Mouse (Mus musculus) lung, embryonic 16.5 days (tissue): ENCODE results near the gene Galnt7. TPM values are rescaled to one million over a fixed set of nuclear protein-coding genes. Genes with fewer than 3 reads are reported as not detected.
A peak's percentile ranks its signal among the peaks of the same experiment; 100 is the strongest.

Experiments
- ATAC-seq: fragments of 200-750 bp; cut with Nextera tagmentation; 2 replicates; pipeline ENCODE4 v1.8.0; 2017; ENCODE audit warnings: low read depth, mild to moderate bottlenecking, moderate library complexity
- H3K27ac ChIP-seq: fragments of 300-500 bp; sonication (generic); 2 replicates; pipeline ENCODE4 v1.5.1; 2014; ENCODE audit warnings: mild to moderate bottlenecking, control low read depth, low read length
- H3K27me3 ChIP-seq: fragments of 300-500 bp; sonication (generic); 2 replicates; pipeline ENCODE4 v1.6.1; 2014; ENCODE audit warnings: low read depth, low read length, mixed read lengths; ENCODE audit not compliant: control insufficient read depth, insufficient read depth
- H3K36me3 ChIP-seq: fragments of 300-500 bp; sonication (generic); 2 replicates; pipeline ENCODE4 v1.6.1; 2014; ENCODE audit warnings: low read length; ENCODE audit not compliant: control insufficient read depth, insufficient read depth
- H3K4me1 ChIP-seq: fragments of 300-500 bp; sonication (generic); replicated peaks from 2 replicates; pipeline ENCODE4 v1.6.1; 2014; ENCODE audit warnings: low read length, mixed read lengths; ENCODE audit not compliant: control insufficient read depth, insufficient read depth
- H3K4me2 ChIP-seq: fragments of 300-500 bp; sonication (generic); 2 replicates; pipeline ENCODE4 v1.6.1; 2014; ENCODE audit warnings: low read depth, low read length, control low read depth
- H3K4me3 ChIP-seq: fragments of 300-500 bp; sonication (generic); 2 replicates; pipeline ENCODE4 v1.5.1; 2014; ENCODE audit warnings: mild to moderate bottlenecking, low read length, control low read depth
- H3K9ac ChIP-seq: fragments of 300-500 bp; sonication (generic); 2 replicates; pipeline ENCODE4 v1.6.1; 2014; ENCODE audit warnings: low read length, control low read depth
- H3K9me3 ChIP-seq: fragments of 300-500 bp; sonication (generic); 2 replicates; pipeline ENCODE4 v1.6.1; 2016; ENCODE audit warnings: low read length; ENCODE audit not compliant: control insufficient read depth
- WGBS: fragments of 180-500 bp; shearing (Covaris S2); extraction: QIAGEN DNeasy Blood & Tissue Kit; methylation state at CpG from one replicate; pipeline ENCODE4 v1.1.7; 2014; 5-methylcytosine and 5-hydroxymethylcytosine counted together
- polyA plus RNA-seq: library from polyadenylated mRNA; unstranded; fragments of >200 nt; fragmentation: Nextera tagmentation; extraction: Ambion mirVana; gene quantifications from 2 replicates; pipeline ENCODE4 v1.2.1, GENCODE M21; 2015

The Galnt7 gene
- polyA plus RNA-seq, 1 experiment from 2014 or later: 11.2 TPM

DNA sequence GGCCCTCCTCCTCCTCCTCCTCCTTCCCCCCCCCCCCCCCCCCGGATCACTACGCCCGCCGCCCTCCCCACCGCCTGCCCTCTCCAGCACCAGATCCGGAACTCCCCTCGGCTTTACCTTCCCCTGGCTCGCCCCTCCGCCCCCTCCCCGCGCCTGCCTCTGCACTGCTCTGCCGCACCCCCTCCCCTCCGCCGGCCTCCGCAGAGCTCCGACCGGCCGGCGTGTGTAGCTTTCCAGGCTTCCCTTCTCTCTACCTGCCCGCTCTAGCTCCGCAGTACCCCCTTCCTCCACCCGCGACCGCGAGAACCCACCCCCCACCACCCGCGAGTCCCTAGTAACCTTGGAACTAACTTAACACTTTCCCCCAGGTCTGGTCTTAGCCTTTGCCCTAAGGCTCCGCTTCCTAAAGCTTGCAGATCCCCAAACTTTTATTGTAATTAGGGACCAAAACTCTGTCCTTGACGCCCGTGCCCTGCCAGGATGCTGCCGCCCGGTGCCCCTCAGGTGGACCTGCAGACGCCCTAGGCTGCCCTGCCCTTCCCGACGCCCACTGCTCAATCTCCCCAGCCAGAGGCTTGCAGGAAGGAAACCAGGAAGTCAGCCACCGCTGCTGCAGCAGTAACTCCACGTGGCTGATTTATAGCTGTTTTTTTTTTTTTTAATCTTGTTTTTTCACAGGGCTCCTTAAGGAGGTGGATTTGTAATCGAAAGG, 380 bp upstream of the Galnt7 start:
- under 1% methylated on average over 27 of the region's 38 CpGs for WGBS
- peak; percentile 57 for ATAC-seq
- Histone ChIP-seq H3K4me2 (peak overlapping the region; percentile 93), H3K9ac (peak overlapping the region; percentile 95), H3K4me1 (peaks cover 3% of the 10 kb centered on the region), H3K27me3 (no peaks in the 10 kb centered on the region), H3K36me3 (no peaks in the 10 kb centered on the region), H3K9me3 (no peaks in the 10 kb centered on the region), H3K27ac (peak overlapping the region; percentile 96), H3K4me3 (peak overlapping the region; percentile 89)

DNA sequence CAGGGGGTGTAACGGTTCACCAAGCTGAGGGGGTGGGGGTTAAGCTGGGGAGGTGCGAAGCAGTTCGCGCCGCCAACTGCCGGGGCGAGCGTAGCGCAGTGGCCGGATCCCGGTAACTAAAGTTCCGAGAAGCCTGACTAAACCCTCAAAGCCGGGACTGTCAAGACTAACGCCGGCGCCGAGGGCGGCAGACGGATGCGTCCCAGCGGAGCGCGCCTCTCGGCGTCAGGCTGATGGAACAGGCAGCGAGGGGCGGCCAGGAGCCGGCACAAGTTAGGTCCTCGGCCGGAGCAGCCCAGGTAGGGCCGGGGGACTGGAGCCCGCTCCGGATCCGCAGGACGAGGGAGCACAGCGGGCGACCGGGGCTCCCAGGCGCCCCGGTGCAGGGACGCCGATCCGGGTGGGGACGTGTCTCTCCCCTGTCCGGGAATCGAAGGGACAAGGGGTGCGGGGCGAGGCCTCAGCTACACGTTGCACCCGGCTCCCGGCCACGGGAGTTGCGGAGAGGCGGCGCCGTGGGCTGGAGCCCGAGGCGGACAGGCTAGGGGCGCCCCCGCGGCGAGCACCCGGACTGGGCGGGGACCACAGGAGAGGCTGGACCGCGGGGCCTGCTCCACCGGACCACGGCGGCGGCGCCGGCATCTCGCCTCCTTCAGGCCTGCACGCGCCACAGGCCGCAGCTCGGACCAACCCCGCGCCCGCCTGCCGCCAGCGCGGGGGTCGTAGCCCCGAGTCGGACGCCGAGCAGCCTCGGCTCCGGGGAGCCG, 960 bp downstream of the Galnt7 start:
- Histone ChIP-seq H3K36me3 (no peaks in the 10 kb centered on the region), H3K4me1 (peaks cover 7% of the 10 kb centered on the region), H3K27me3 (no peaks in the 10 kb centered on the region), H3K9ac (peak overlapping the region; percentile 95), H3K27ac (peak overlapping the region; percentile 96), H3K4me2 (peak overlapping the region; percentile 93), H3K9me3 (no peaks in the 10 kb centered on the region), H3K4me3 (peak overlapping the region; percentile 89)
- peak; percentile 87 for ATAC-seq
- WGBS: under 1% methylated on average over 71 of the region's 91 CpGs

DNA sequence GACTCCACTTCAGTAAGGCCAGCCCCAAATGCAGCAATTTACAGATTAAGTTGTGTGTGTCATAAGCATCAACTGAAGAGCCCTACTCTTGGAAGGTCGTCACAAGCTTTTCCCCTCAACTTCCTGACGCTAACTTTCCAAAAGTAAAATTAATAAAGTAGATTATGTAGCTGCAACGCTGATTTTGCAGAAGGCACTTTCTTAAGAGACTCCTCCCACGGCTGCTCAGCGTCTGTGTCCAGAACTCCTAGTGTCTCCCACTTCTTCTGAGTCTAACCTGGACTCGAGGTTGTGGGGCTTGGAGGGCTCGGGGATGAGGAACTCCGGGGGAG, 1.5 kb downstream of the Galnt7 start:
- H3K36me3 ChIP-seq: no peaks in the 10 kb centered on the region
- H3K9me3 ChIP-seq: no peaks in the 10 kb centered on the region
- WGBS: under 1% methylated on average over 8 of the region's 8 CpGs
- H3K4me1 ChIP-seq: peaks cover 8% of the 10 kb centered on the region
- ATAC-seq: no peak
- no peaks in the 10 kb centered on the region for H3K27me3 ChIP-seq
- H3K27ac ChIP-seq: peak overlapping the region; percentile 96
- H3K4me3 ChIP-seq: peak overlapping the region; percentile 89
- peak overlapping the region; percentile 93 for H3K4me2 ChIP-seq
- H3K9ac ChIP-seq: peak overlapping the region; percentile 95

DNA sequence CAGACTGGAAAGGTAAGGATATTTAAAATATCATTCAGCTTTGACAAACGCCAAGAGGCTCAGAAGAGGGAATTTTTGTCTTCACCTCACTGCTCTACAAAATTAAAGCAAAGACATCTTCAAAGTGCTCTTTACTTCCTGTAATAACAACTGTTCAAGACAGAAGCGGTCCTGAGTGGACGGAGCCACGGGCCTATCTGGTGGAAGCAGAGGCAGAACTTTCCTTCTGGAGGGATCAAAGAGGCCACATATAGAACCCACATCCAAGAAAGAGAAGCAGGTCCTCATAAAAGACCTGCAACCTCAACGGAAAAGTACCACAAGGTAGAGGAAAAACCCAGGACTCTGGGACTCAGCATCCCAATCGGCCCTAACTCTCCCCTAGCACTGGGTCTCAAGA, 2.6 kb downstream of the Galnt7 start:
- Histone ChIP-seq H3K36me3 (no peaks in the 10 kb centered on the region), H3K4me3 (no peak overlapping the region), H3K27me3 (no peaks in the 10 kb centered on the region), H3K4me2 (no peak overlapping the region), H3K4me1 (peaks cover 8% of the 10 kb centered on the region), H3K27ac (no peak overlapping the region), H3K9ac (no peak overlapping the region), H3K9me3 (no peaks in the 10 kb centered on the region)
- 82% methylated on average over 6 of the region's 6 CpGs for WGBS
- ATAC-seq: no peak

DNA sequence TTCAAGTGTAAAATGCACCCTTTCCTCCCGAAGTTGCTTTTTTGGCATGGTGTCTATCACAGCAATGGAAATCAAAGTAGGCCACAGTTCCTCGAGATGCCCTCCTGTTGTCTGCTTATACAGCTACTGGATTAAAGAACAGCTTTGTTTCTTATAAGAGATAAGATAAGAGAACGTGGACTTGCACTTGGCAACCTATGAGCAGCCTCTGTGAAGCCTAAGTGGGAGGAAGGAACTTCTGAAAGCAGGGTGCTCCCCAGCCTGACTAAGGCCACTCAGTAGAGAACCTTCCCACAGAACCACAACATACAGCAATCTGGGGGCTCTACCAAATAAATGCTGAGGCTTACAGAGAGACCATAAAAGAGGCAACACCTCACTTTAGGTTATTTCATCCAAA, 5.3 kb downstream of the Galnt7 start:
- no peak for ATAC-seq
- Histone ChIP-seq H3K27me3 (no peaks in the 10 kb centered on the region), H3K9ac (no peak overlapping the region), H3K4me2 (no peak overlapping the region), H3K9me3 (no peaks in the 10 kb centered on the region), H3K36me3 (no peaks in the 10 kb centered on the region), H3K4me1 (peaks cover 5% of the 10 kb centered on the region; the same call in 1 of the 2 replicates), H3K27ac (no peak overlapping the region), H3K4me3 (no peak overlapping the region)
- WGBS: 21% methylated on average over 3 of the region's 3 CpGs

- no peaks in the 10 kb centered on the region for H3K27me3 ChIP-seq
- no peaks in the 10 kb centered on the region for H3K9me3 ChIP-seq
- no peak overlapping the region for H3K4me3 ChIP-seq
- no peak overlapping the region for H3K9ac ChIP-seq
- ATAC-seq: no peak
- H3K4me1 ChIP-seq: peaks cover 5% of the 10 kb centered on the region; the same call in 1 of the 2 replicates
- H3K4me2 ChIP-seq: no peak overlapping the region
- 28% methylated on average over 6 of the region's 6 CpGs for WGBS
- no peaks in the 10 kb centered on the region for H3K36me3 ChIP-seq
- no peak overlapping the region for H3K27ac ChIP-seq
These were observed 8.6 kb downstream of the Galnt7 start for GRCm38 (mm10) chr8:57644281-57644680.

DNA sequence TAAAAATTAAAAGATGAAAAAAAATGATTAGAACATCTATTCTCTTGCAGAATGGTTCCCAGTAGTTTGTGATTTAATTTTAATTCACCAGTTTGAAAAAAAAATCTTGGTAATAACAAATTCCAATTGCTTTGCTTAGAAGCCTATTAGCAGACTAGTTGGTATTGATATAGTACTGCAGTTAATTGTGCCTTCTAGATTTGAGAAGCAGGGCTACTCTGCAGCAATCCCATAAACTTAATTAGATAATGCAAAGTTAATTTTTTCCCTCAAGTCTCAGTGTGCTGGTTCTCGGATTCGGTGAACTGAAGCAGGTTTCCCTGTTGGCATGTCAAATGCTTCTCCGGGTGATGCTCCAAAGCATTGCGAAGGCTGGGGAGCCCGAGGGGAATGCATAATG, 10.1 kb downstream of the Galnt7 start:
- no peak for ATAC-seq
- WGBS: 87% methylated on average over 5 of the region's 5 CpGs
- no peaks in the 10 kb centered on the region for H3K9me3 ChIP-seq

GRCm38 (mm10) chr8:57638925-57639324, 13.9 kb downstream of the Galnt7 start:
- H3K36me3 ChIP-seq: no peaks in the 10 kb centered on the region
- H3K4me2 ChIP-seq: no peak overlapping the region
- H3K4me1 ChIP-seq: no peaks in the 10 kb centered on the region
- H3K27ac ChIP-seq: no peak overlapping the region
- no peaks in the 10 kb centered on the region for H3K27me3 ChIP-seq
- no peak overlapping the region for H3K4me3 ChIP-seq
- ATAC-seq: no peak
- H3K9me3 ChIP-seq: no peaks in the 10 kb centered on the region
- no peak overlapping the region for H3K9ac ChIP-seq
- 58% methylated on average over 6 of the region's 6 CpGs for WGBS

More for the DNA sequence above, 10.1 kb downstream of the Galnt7 start:
- Histone ChIP-seq H3K4me2 (no peak overlapping the region), H3K9ac (no peak overlapping the region), H3K27ac (no peak overlapping the region), H3K4me1 (peaks cover 5% of the 10 kb centered on the region; the same call in 1 of the 2 replicates), H3K4me3 (no peak overlapping the region), H3K27me3 (no peaks in the 10 kb centered on the region), H3K36me3 (no peaks in the 10 kb centered on the region)

DNA sequence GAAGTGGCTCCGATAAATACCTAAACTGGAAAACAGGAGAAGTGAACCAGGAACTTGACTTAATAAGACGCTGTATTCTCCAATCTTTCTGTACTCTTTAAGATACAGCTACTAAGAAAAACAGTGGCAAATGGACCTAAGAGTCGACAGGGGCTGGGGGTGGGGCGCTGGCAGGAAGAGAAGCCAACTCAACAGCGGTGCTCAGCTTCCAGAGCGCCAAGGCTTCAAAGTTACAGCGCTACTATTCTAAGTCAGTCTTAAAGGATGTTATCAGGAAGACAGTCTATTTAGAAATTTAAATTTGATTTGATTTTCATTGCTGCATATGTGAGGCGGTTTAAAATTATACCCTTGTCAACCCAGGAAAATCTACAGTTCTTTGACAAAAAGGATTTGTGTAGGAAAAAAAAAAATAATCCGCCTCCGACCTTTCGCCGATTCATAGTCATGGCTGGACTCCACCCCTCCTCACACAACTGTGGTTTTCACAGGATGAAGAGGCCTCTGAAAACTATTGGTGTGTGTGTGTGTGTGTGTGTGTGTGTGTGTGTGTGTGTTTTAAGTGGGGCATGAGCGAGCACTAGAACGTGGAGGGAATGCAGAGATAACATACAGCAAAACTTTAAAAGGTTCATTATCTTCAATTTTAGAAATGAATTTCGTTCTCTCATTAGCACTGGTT, 15.1 kb downstream of the Galnt7 start:
- 78% methylated on average over 15 of the region's 15 CpGs for WGBS
- no peaks in the 10 kb centered on the region for H3K4me1 ChIP-seq
- no peak overlapping the region for H3K4me2 ChIP-seq
- H3K27me3 ChIP-seq: no peaks in the 10 kb centered on the region
- no peak overlapping the region for H3K4me3 ChIP-seq
- no peak overlapping the region for H3K27ac ChIP-seq
- no peak for ATAC-seq
- no peaks in the 10 kb centered on the region for H3K9me3 ChIP-seq
- H3K36me3 ChIP-seq: no peaks in the 10 kb centered on the region
- no peak overlapping the region for H3K9ac ChIP-seq
